Mouse (Mus musculus) small intestine, adult 2 months (tissue): ENCODE measurements around the gene Tead1.

ENCODE experiments used
- CTCF ChIP-seq: fragments of 200-500 bp; IDR thresholded peaks from 2 replicates; pipeline ENCODE4 v1.5.1; 2012; ENCODE audit warnings: low read depth, mild to moderate bottlenecking, control low read depth, inconsistent platforms, low read length, moderate library complexity, mixed read lengths; ENCODE audit not compliant: insufficient replicate concordance, insufficient read length; ENCODE audit errors: extremely low read depth
- POLR2A ChIP-seq: fragments of 200-500 bp; IDR thresholded peaks from 2 replicates; pipeline ENCODE4 v1.6.1; 2012; ENCODE audit warnings: low read depth, mild to moderate bottlenecking, control low read depth, inconsistent platforms, low read length, moderate library complexity

DNA sequence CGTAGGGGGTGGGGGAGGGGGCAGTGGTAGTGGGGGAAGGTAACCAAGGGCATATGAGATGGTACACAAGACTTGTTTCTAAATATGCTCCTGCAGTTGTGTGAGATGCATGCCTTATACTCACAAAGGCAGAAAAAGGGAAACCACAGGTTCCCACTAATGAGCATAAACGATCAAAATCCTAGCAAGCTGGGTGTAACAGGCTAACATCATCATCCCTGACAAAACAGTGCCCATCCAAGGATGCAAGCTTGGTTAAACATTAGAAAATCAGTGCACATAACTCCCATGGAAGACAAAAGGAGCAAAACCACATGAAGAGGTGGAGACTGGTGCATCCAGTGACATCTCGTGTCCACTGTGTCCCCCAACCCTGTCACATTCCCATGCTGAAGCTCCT lies 233.9 kb downstream of the Tead1 start:
- TF ChIP-seq CTCF (no peak), POLR2A (no peak)
